Mouse (Mus musculus): ENCODE measurements at regions not wholly inside any gene's neighbourhood (a gene's known extent, or its start where the extent isn't known, plus 50 kb on each side); places are given as distances from the start of the nearest gene placed in this dataset.

DNA sequence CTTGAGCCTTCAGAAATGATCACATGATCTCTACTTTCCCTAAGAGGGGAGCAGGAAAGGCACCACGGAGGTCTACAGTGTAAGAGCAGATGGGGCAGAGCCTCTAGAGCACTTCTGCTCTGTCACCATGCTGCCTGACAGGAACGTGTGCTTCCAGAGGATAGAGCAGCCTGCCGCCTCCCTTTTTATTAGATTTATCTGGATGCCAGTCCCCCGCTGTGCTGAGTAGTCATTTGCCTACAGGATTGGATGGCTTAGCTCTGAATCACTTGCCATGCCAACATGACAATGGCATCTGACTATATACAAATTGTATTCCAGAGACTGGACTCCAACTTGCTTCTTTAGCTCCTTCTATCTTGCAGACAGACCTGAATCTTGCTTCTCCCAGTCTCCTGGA is 234.2 kb upstream of the Rbfox1 start:
- no peak overlapping the region for H3K9ac ChIP-seq (ENCODE audit: low read depth, low read length)
- WGBS, result 66% methylated on average over 4 of the region's 4 CpGs
- H3K27me3 ChIP-seq (ENCODE audit: control insufficient read depth, insufficient read depth, low read length), result no peaks in the 10 kb centered on the region
- DNase-seq (ENCODE audit: low spot score) (no peak), ATAC-seq (ENCODE audit: low FRiP score) (no peak)
- H3K4me3 ChIP-seq (ENCODE audit: low read depth, low read length), result no peak overlapping the region
- no peaks in the 10 kb centered on the region for H3K9me3 ChIP-seq (ENCODE audit: control insufficient read depth, low read length)
- H3K27ac ChIP-seq (ENCODE audit: low read depth, low read length), result no peak overlapping the region
- H3K36me3 ChIP-seq (ENCODE audit: control insufficient read depth, insufficient read depth, low read length), result no peaks in the 10 kb centered on the region
- H3K4me1 ChIP-seq (replicated peaks; ENCODE audit: control insufficient read depth, insufficient read depth, low read length), result no peaks in the 10 kb centered on the region
- no peak overlapping the region for H3K4me2 ChIP-seq (replicated peaks; ENCODE audit: low read depth, low read length)

DNA sequence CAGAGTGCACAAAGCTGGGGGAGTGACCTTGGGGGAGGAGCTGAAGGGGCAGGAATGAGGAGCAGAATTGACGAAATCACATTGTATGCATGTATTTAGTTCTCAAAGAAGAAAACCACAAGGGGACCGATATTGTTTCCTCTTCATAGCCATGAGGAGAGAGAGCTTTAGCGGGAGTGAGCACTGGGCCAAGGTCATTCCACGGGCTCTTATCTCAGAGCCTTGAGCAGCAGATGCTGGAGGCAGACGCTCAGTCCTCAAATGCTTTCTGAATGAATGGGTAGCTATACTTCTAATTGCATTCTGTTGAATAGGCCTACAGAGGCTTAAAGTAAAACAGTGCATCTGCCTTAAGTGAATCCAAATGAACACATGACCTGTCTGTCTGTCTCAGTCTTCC is 245.2 kb upstream of the Rbfox1 start:
- Histone ChIP-seq H3K36me3 (ENCODE audit: control insufficient read depth, insufficient read depth, low read length) (no peaks in the 10 kb centered on the region), H3K9ac (ENCODE audit: low read depth, low read length) (no peak overlapping the region), H3K4me2 (replicated peaks; ENCODE audit: low read depth, low read length) (no peak overlapping the region), H3K9me3 (ENCODE audit: control insufficient read depth, low read length) (no peaks in the 10 kb centered on the region), H3K4me1 (replicated peaks; ENCODE audit: control insufficient read depth, insufficient read depth, low read length) (no peaks in the 10 kb centered on the region), H3K27ac (ENCODE audit: low read depth, low read length) (no peak overlapping the region), H3K27me3 (ENCODE audit: control insufficient read depth, insufficient read depth, low read length) (no peaks in the 10 kb centered on the region), H3K4me3 (ENCODE audit: low read depth, low read length) (no peak overlapping the region)
- ATAC-seq (ENCODE audit: low FRiP score) (no peak), DNase-seq (ENCODE audit: low spot score) (no peak)
- WGBS, result 79% methylated on average over 5 of the region's 5 CpGs

GRCm38 (mm10) chr16:5629996-5630395 is 255.2 kb upstream of the Rbfox1 start:
- no peaks in the 10 kb centered on the region for H3K36me3 ChIP-seq (ENCODE audit: control insufficient read depth, insufficient read depth, low read length)
- no peak for DNase-seq (ENCODE audit: low spot score)
- no peak overlapping the region for H3K27ac ChIP-seq (ENCODE audit: low read depth, low read length)
- no peak overlapping the region for H3K4me2 ChIP-seq (replicated peaks; ENCODE audit: low read depth, low read length)
- ATAC-seq (ENCODE audit: low FRiP score), result no peak
- no peaks in the 10 kb centered on the region for H3K4me1 ChIP-seq (replicated peaks; ENCODE audit: control insufficient read depth, insufficient read depth, low read length)
- no peak overlapping the region for H3K9ac ChIP-seq (ENCODE audit: low read depth, low read length)
- no peak overlapping the region for H3K4me3 ChIP-seq (ENCODE audit: low read depth, low read length)
- WGBS, result 82% methylated on average over 3 of the region's 3 CpGs
- H3K27me3 ChIP-seq (ENCODE audit: control insufficient read depth, insufficient read depth, low read length), result no peaks in the 10 kb centered on the region
- H3K9me3 ChIP-seq (ENCODE audit: control insufficient read depth, low read length), result no peaks in the 10 kb centered on the region

DNA sequence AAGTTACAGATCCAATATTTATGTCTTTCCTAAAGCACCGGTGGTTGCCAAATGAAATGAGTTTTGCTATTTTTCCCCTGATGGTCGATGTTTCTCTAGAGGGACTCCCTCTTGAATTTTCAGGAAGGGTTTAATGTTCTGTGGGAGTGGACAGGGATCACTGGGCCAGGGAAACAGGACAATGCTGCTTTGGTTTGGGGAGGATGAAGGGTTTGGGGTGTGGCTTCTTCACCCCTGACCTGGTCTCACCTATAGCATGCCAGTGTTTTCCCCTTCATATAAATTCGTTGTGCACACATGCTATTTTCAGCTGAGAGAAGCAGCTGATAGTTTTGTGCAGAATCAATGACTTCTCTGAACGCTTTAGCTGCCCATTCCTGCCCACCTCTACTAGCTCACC is 257.2 kb upstream of the Rbfox1 start:
- Histone ChIP-seq H3K36me3 (ENCODE audit: control insufficient read depth, insufficient read depth, low read length) (no peaks in the 10 kb centered on the region), H3K4me1 (replicated peaks; ENCODE audit: control insufficient read depth, insufficient read depth, low read length) (no peaks in the 10 kb centered on the region), H3K27ac (ENCODE audit: low read depth, low read length) (no peak overlapping the region), H3K27me3 (ENCODE audit: control insufficient read depth, insufficient read depth, low read length) (no peaks in the 10 kb centered on the region), H3K4me3 (ENCODE audit: low read depth, low read length) (no peak overlapping the region), H3K9ac (ENCODE audit: low read depth, low read length) (no peak overlapping the region), H3K9me3 (ENCODE audit: control insufficient read depth, low read length) (no peaks in the 10 kb centered on the region), H3K4me2 (replicated peaks; ENCODE audit: low read depth, low read length) (no peak overlapping the region)
- no peak for ATAC-seq (ENCODE audit: low FRiP score)
- WGBS, result 79% methylated on average over 4 of the region's 4 CpGs
- no peak for DNase-seq (ENCODE audit: low spot score)

DNA sequence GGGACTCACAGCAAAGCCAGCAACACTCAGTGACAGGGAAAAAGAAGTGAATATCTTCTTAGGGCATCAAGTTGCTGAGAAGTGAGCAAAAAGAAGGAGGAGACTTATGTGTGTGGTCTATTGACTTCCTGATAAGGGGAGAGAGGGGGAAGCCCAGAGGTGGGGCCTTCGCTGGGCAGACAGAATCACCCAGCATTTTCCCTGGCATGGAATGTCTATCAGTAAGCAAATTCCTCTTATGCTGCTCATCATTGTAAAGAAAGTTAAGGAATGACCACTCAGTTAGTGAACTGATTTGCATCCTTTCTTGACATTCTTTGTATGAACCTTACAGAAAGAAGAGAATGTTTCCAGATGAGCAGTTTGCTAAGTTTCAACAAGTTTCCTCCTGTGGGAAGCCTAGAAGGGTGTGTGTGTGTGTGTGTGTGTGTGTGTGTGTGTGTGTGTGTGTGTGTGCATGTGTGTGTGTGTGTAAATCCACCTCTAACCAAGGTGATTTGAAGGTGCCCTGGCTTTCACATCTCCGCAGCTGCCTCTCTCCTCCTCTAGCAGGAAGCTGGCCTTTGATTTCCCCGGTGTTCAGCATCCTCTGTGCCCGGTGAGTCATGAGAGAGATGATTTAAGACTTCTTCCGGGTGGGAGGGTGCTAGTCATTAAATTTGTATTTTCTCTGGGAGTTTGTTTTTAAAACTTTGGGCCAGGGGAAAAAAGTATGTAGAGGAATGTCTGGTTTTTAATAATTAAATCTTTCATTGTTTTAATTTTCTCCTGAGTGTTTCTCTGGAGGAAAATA is 257.8 kb upstream of the Rbfox1 start:
- H3K36me3 ChIP-seq (ENCODE audit: control insufficient read depth, insufficient read depth, low read length), result no peaks in the 10 kb centered on the region
- H3K4me2 ChIP-seq (replicated peaks; ENCODE audit: low read depth, low read length), result no peak overlapping the region
- H3K27me3 ChIP-seq (ENCODE audit: control insufficient read depth, insufficient read depth, low read length), result no peaks in the 10 kb centered on the region
- no peak overlapping the region for H3K4me3 ChIP-seq (ENCODE audit: low read depth, low read length)
- DNase-seq (ENCODE audit: low spot score) (no peak), ATAC-seq (ENCODE audit: low FRiP score) (no peak)
- no peak overlapping the region for H3K9ac ChIP-seq (ENCODE audit: low read depth, low read length)
- H3K27ac ChIP-seq (ENCODE audit: low read depth, low read length), result no peak overlapping the region
- WGBS, result 78% methylated on average over 5 of the region's 5 CpGs
- H3K4me1 ChIP-seq (replicated peaks; ENCODE audit: control insufficient read depth, insufficient read depth, low read length), result no peaks in the 10 kb centered on the region
- H3K9me3 ChIP-seq (ENCODE audit: control insufficient read depth, low read length), result no peaks in the 10 kb centered on the region

- no peak overlapping the region for H3K4me3 ChIP-seq (ENCODE audit: low read depth, low read length)
- H3K27me3 ChIP-seq (ENCODE audit: control insufficient read depth, insufficient read depth, low read length), result no peaks in the 10 kb centered on the region
- H3K4me1 ChIP-seq (replicated peaks; ENCODE audit: control insufficient read depth, insufficient read depth, low read length), result no peaks in the 10 kb centered on the region
- ATAC-seq (ENCODE audit: low FRiP score) (no peak), DNase-seq (ENCODE audit: low spot score) (no peak)
- H3K9me3 ChIP-seq (ENCODE audit: control insufficient read depth, low read length), result no peaks in the 10 kb centered on the region
- no peak overlapping the region for H3K4me2 ChIP-seq (replicated peaks; ENCODE audit: low read depth, low read length)
- no peaks in the 10 kb centered on the region for H3K36me3 ChIP-seq (ENCODE audit: control insufficient read depth, insufficient read depth, low read length)
- no peak overlapping the region for H3K9ac ChIP-seq (ENCODE audit: low read depth, low read length)
- 53% methylated on average over 3 of the region's 3 CpGs for WGBS
- no peak overlapping the region for H3K27ac ChIP-seq (ENCODE audit: low read depth, low read length)
Measured at GRCm38 (mm10) chr16:5625159-5625558, 260.0 kb upstream of the Rbfox1 start.

GRCm38 (mm10) chr16:5620566-5620965 is 264.6 kb upstream of the Rbfox1 start:
- no peaks in the 10 kb centered on the region for H3K36me3 ChIP-seq (ENCODE audit: control insufficient read depth, insufficient read depth, low read length)
- H3K27me3 ChIP-seq (ENCODE audit: control insufficient read depth, insufficient read depth, low read length), result no peaks in the 10 kb centered on the region
- H3K9ac ChIP-seq (ENCODE audit: low read depth, low read length), result no peak overlapping the region
- no peak for DNase-seq (ENCODE audit: low spot score)
- 91% methylated on average over 3 of the region's 3 CpGs for WGBS
- no peak overlapping the region for H3K4me2 ChIP-seq (replicated peaks; ENCODE audit: low read depth, low read length)
- ATAC-seq (ENCODE audit: low FRiP score), result no peak
- H3K4me1 ChIP-seq (replicated peaks; ENCODE audit: control insufficient read depth, insufficient read depth, low read length), result no peaks in the 10 kb centered on the region
- no peak overlapping the region for H3K4me3 ChIP-seq (ENCODE audit: low read depth, low read length)
- H3K27ac ChIP-seq (ENCODE audit: low read depth, low read length), result no peak overlapping the region
- no peaks in the 10 kb centered on the region for H3K9me3 ChIP-seq (ENCODE audit: control insufficient read depth, low read length)

- Histone ChIP-seq H3K4me1 (replicated peaks; ENCODE audit: control insufficient read depth, insufficient read depth, low read length) (no peaks in the 10 kb centered on the region), H3K9me3 (ENCODE audit: control insufficient read depth, low read length) (no peaks in the 10 kb centered on the region), H3K4me2 (replicated peaks; ENCODE audit: low read depth, low read length) (no peak overlapping the region), H3K27ac (ENCODE audit: low read depth, low read length) (no peak overlapping the region), H3K4me3 (ENCODE audit: low read depth, low read length) (no peak overlapping the region), H3K27me3 (ENCODE audit: control insufficient read depth, insufficient read depth, low read length) (no peaks in the 10 kb centered on the region), H3K36me3 (ENCODE audit: control insufficient read depth, insufficient read depth, low read length) (no peaks in the 10 kb centered on the region), H3K9ac (ENCODE audit: low read depth, low read length) (no peak overlapping the region)
- no peak for ATAC-seq (ENCODE audit: low FRiP score)
- no peak for DNase-seq (ENCODE audit: low spot score)
- WGBS, result 75% methylated on average over 5 of the region's 5 CpGs
Measured at GRCm38 (mm10) chr16:5616356-5616755, 268.8 kb upstream of the Rbfox1 start.

DNA sequence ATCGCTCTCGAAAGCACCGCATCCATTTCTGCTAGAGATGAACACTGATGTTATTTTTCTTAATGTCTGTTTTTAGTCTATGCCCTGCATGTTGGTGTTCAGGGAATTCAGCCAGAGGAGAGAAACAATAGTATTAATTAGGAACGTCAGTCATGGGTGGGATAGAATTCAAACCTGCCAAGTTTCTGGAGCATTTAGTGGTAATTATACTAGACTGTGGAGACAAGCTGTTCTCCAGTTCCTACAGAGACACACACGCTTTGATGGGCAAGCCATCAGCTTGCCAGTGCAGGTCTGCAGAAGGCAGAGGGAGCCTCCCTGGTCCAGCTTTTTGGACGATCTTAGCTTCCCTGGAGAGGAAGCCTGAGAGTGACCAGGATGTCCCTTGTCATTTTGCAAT is 289.8 kb upstream of the Rbfox1 start:
- Histone ChIP-seq H3K27ac (ENCODE audit: low read depth, low read length) (no peak overlapping the region), H3K36me3 (ENCODE audit: control insufficient read depth, insufficient read depth, low read length) (no peaks in the 10 kb centered on the region), H3K4me3 (ENCODE audit: low read depth, low read length) (no peak overlapping the region), H3K9me3 (ENCODE audit: control insufficient read depth, low read length) (no peaks in the 10 kb centered on the region), H3K9ac (ENCODE audit: low read depth, low read length) (no peak overlapping the region), H3K27me3 (ENCODE audit: control insufficient read depth, insufficient read depth, low read length) (no peaks in the 10 kb centered on the region), H3K4me1 (replicated peaks; ENCODE audit: control insufficient read depth, insufficient read depth, low read length) (no peaks in the 10 kb centered on the region), H3K4me2 (replicated peaks; ENCODE audit: low read depth, low read length) (no peak overlapping the region)
- WGBS, result 86% methylated on average over 6 of the region's 6 CpGs
- ATAC-seq (ENCODE audit: low FRiP score), result no peak
- no peak for DNase-seq (ENCODE audit: low spot score)

Data from hindbrain, embryonic 11.5 days (tissue).